Mouse (Mus musculus) neural tube, embryonic 13.5 days (tissue): ENCODE data around the gene Elk1. TPM values are rescaled to one million over a fixed set of nuclear protein-coding genes. Genes with fewer than 3 reads are reported as not detected.

Source experiments
- ATAC-seq: fragments of 200-750 bp; cut with Nextera tagmentation; 2 replicates; pipeline ENCODE4 v1.8.0; 2017; ENCODE audit warnings: low read depth, mild to moderate bottlenecking, moderate TSS enrichment, moderate library complexity
- H3K27ac ChIP-seq: fragments of 300-500 bp; sonication (generic); replicated peaks from 2 replicates; pipeline ENCODE4 v1.5.1; 2015; ENCODE audit warnings: moderate library complexity, mild to moderate bottlenecking, inconsistent platforms
- H3K27me3 ChIP-seq: fragments of 300-500 bp; sonication (generic); 2 replicates; pipeline ENCODE4 v1.6.1; 2015; ENCODE audit warnings: mild to moderate bottlenecking, inconsistent platforms
- H3K36me3 ChIP-seq: fragments of 300-500 bp; sonication (generic); 2 replicates; pipeline ENCODE4 v1.6.1; 2015; ENCODE audit warnings: mild to moderate bottlenecking, inconsistent platforms
- H3K4me1 ChIP-seq: fragments of 300-500 bp; sonication (generic); replicated peaks from 2 replicates; pipeline ENCODE4 v1.6.1; 2015; ENCODE audit warnings: inconsistent platforms
- H3K4me2 ChIP-seq: fragments of 300-500 bp; sonication (generic); 2 replicates; pipeline ENCODE4 v1.6.1; 2015; ENCODE audit warnings: inconsistent platforms, mild to moderate bottlenecking, moderate library complexity
- H3K4me3 ChIP-seq: fragments of 300-500 bp; sonication (generic); 2 replicates; pipeline ENCODE4 v1.5.1; 2015; ENCODE audit warnings: mild to moderate bottlenecking, inconsistent platforms
- H3K9ac ChIP-seq: fragments of 300-500 bp; sonication (generic); 2 replicates; pipeline ENCODE4 v1.6.1; 2015; ENCODE audit warnings: moderate library complexity, mild to moderate bottlenecking, inconsistent platforms
- H3K9me3 ChIP-seq: fragments of 300-500 bp; sonication (generic); 2 replicates; pipeline ENCODE4 v1.6.1; 2016; ENCODE audit warnings: inconsistent platforms
- WGBS: fragments of 180-500 bp; shearing (Covaris S2); methylation state at CpG from one replicate; pipeline ENCODE4 v1.1.7; 2015; 5-methylcytosine and 5-hydroxymethylcytosine counted together
- polyA plus RNA-seq: library from polyadenylated mRNA; unstranded; fragments of >200 nt; fragmentation: Nextera tagmentation; extraction: Ambion mirVana; gene quantifications from 2 replicates; pipeline ENCODE4 v1.2.1, GENCODE M21; 2015

Gene Elk1
- polyA plus RNA-seq, 1 experiment from 2014 or later: 16.1 TPM

GRCm38 (mm10) chrX:20920249-20920843 lies 30.1 kb downstream of the Elk1 start:
- Histone ChIP-seq H3K9ac (peak overlapping the region; percentile 81), H3K27me3 (no peaks in the 10 kb centered on the region), H3K4me2 (peak overlapping the region; percentile 59), H3K9me3 (no peaks in the 10 kb centered on the region), H3K4me3 (peak overlapping the region; percentile 56), H3K36me3 (0 out of 2 replicates have a peak, but pooled peaks cover under 1% of the 10 kb centered on the region), H3K27ac (peak overlapping the region; percentile 83), H3K4me1 (peaks cover 18% of the 10 kb centered on the region)
- peak; percentile 74 for ATAC-seq
- 13% methylated on average over 42 of the region's 49 CpGs for WGBS

DNA sequence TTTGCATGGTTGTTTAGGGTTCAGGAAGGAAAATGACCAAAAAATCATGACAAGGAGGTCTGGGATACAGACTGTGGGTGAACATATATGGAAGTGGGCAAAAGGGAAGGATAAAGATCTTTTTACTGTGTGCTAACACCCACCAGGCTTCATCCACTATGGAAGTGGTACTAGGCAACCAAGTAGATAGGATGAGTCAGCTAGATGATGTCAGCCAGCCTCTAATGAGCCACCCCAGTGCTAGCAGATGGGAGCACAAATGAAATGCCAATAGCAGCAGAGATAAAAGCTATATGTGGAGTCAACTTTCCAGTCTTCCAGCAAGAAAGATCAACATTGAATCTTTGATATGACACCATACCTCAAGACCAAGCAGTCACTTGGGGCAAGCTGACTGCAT lies 35.3 kb downstream of the Elk1 start:
- Histone ChIP-seq H3K4me2 (no peak overlapping the region), H3K9ac (no peak overlapping the region), H3K36me3 (no peaks in the 10 kb centered on the region), H3K4me1 (peaks cover 18% of the 10 kb centered on the region), H3K4me3 (no peak overlapping the region), H3K27ac (no peak overlapping the region), H3K27me3 (no peaks in the 10 kb centered on the region), H3K9me3 (no peaks in the 10 kb centered on the region)
- no peak for ATAC-seq

- Histone ChIP-seq H3K36me3 (0 out of 2 replicates have a peak, but pooled peaks cover 5% of the 10 kb centered on the region), H3K27ac (no peak overlapping the region), H3K9ac (no peak overlapping the region), H3K27me3 (no peaks in the 10 kb centered on the region), H3K4me2 (no peak overlapping the region), H3K9me3 (no peaks in the 10 kb centered on the region), H3K4me3 (no peak overlapping the region), H3K4me1 (peaks cover 6% of the 10 kb centered on the region)
- ATAC-seq: no peak
- 91% methylated on average over 6 of the region's 6 CpGs for WGBS
These were observed 36.7 kb downstream of the Elk1 start for GRCm38 (mm10) chrX:20913726-20914125.

- Histone ChIP-seq H3K27me3 (no peaks in the 10 kb centered on the region), H3K36me3 (peaks cover 13% of the 10 kb centered on the region; the same call in 1 of the 2 replicates), H3K9me3 (no peaks in the 10 kb centered on the region), H3K4me2 (no peak overlapping the region), H3K4me1 (no peaks in the 10 kb centered on the region), H3K4me3 (no peak overlapping the region), H3K27ac (no peak overlapping the region), H3K9ac (no peak overlapping the region)
- no peak for ATAC-seq
- WGBS: 28% methylated on average over 3 of the region's 3 CpGs
These were observed 40.3 kb downstream of the Elk1 start for GRCm38 (mm10) chrX:20910074-20910473.

Other genes with a start within 250 kb of the Elk1 start
- 91.5 and 94.7 TPM in 2 replicates for gene Usp11, start 246.7 kb downstream of the Elk1 start, polyA plus RNA-seq
- 268 and 277 TPM in 2 replicates for gene Araf, start 152.8 kb downstream of the Elk1 start, polyA plus RNA-seq
- 5.0 and 5.3 TPM in 2 replicates for gene Timp1, start 80.4 kb downstream of the Elk1 start, polyA plus RNA-seq
- 62.2 and 65.0 TPM in 2 replicates for gene Syn1, start 29.6 kb downstream of the Elk1 start, polyA plus RNA-seq
- gene Cfp, start 19.1 kb downstream of the Elk1 start, polyA plus RNA-seq: 4.7 and 5.8 TPM in 2 replicates
- 40.3 and 47.8 TPM in 2 replicates for gene Uxt, start 11.4 kb upstream of the Elk1 start, polyA plus RNA-seq
- gene Zfp182, start 111.7 kb upstream of the Elk1 start, polyA plus RNA-seq: 8.9 and 9.0 TPM in 2 replicates
- gene Spaca5, start 117.8 kb upstream of the Elk1 start, polyA plus RNA-seq: not detected in 2 replicates
- gene Zfp300, start 138.9 kb upstream of the Elk1 start, polyA plus RNA-seq: 3.9 and 4.1 TPM in 2 replicates
- gene Ssxa1, start 165.2 kb upstream of the Elk1 start, polyA plus RNA-seq: not detected in 2 replicates
- not detected in 2 replicates for gene Gm21876, start 225.0 kb upstream of the Elk1 start, polyA plus RNA-seq